Mouse (Mus musculus) midbrain, embryonic 11.5 days (tissue): ENCODE results near the gene Gpr162. TPM values are rescaled to one million over a fixed set of nuclear protein-coding genes. Genes with fewer than 3 reads are reported as not detected.

Experiments
- ATAC-seq: fragments of 200-750 bp; cut with Nextera tagmentation; 2 replicates; pipeline ENCODE4 v1.8.0; 2017; ENCODE audit warnings: moderate TSS enrichment, moderate library complexity; ENCODE audit not compliant: low FRiP score
- DNase-seq: peaks from one replicate; pipeline ENCODE4 v3.0.0; 2015; ENCODE audit warnings: low spot score; ENCODE audit errors: missing footprints
- H3K27ac ChIP-seq: fragments of 300-500 bp; sonication (generic); 2 replicates; pipeline ENCODE4 v1.5.1; 2014; ENCODE audit warnings: low read depth, low read length
- H3K27me3 ChIP-seq: fragments of 300-500 bp; sonication (generic); 2 replicates; pipeline ENCODE4 v1.6.1; 2014; ENCODE audit warnings: mild to moderate bottlenecking, low read length, moderate library complexity, mixed read lengths; ENCODE audit not compliant: control insufficient read depth, insufficient read depth
- H3K36me3 ChIP-seq: fragments of 300-500 bp; sonication (generic); 2 replicates; pipeline ENCODE4 v1.6.1; 2014; ENCODE audit warnings: mild to moderate bottlenecking, low read length, moderate library complexity, mixed read lengths; ENCODE audit not compliant: control insufficient read depth, insufficient read depth
- H3K4me1 ChIP-seq: fragments of 300-500 bp; sonication (generic); 2 replicates; pipeline ENCODE4 v1.6.1; 2014; ENCODE audit warnings: low read length; ENCODE audit not compliant: control insufficient read depth, insufficient read depth
- H3K4me2 ChIP-seq: fragments of 300-500 bp; sonication (generic); 2 replicates; pipeline ENCODE4 v1.6.1; 2014; ENCODE audit warnings: mild to moderate bottlenecking, moderate library complexity
- H3K4me3 ChIP-seq: fragments of 300-500 bp; sonication (generic); 2 replicates; pipeline ENCODE4 v1.5.1; 2014; ENCODE audit warnings: low read depth, low read length
- H3K9ac ChIP-seq: fragments of 300-500 bp; sonication (generic); 2 replicates; pipeline ENCODE4 v1.6.1; 2014; ENCODE audit warnings: low read length
- H3K9me3 ChIP-seq: fragments of 300-500 bp; sonication (generic); 2 replicates; pipeline ENCODE4 v1.6.1; 2016; ENCODE audit warnings: low read length; ENCODE audit not compliant: control insufficient read depth
- WGBS: fragments of 180-500 bp; shearing (Covaris S2); extraction: QIAGEN DNeasy Blood & Tissue Kit; methylation state at CpG from one replicate; pipeline ENCODE4 v1.1.7; 2014; 5-methylcytosine and 5-hydroxymethylcytosine counted together
- polyA plus RNA-seq: library from polyadenylated mRNA; unstranded; fragments of >200 nt; fragmentation: Nextera tagmentation; extraction: Ambion mirVana; gene quantifications from 2 replicates; pipeline ENCODE4 v1.2.1, GENCODE M21; 2014

Gene Gpr162
- polyA plus RNA-seq, 1 experiment from 2014 or later = 2.1 TPM

- no peaks in the 10 kb centered on the region for H3K9me3 ChIP-seq
- no peak overlapping the region for H3K4me2 ChIP-seq
- peaks cover 9% of the 10 kb centered on the region for H3K4me1 ChIP-seq
- WGBS = 95% methylated on average over 8 of the region's 8 CpGs
- H3K27me3 ChIP-seq = no peaks in the 10 kb centered on the region
- H3K4me3 ChIP-seq = no peak overlapping the region
- peak; percentile 77 for DNase-seq
- no peak for ATAC-seq
- H3K36me3 ChIP-seq = peaks cover 39% of the 10 kb centered on the region
- no peak overlapping the region for H3K27ac ChIP-seq
- H3K9ac ChIP-seq = no peak overlapping the region
These were observed 46.2 kb downstream of the Gpr162 start for GRCm38 (mm10) chr6:124817563-124817962.

DNA sequence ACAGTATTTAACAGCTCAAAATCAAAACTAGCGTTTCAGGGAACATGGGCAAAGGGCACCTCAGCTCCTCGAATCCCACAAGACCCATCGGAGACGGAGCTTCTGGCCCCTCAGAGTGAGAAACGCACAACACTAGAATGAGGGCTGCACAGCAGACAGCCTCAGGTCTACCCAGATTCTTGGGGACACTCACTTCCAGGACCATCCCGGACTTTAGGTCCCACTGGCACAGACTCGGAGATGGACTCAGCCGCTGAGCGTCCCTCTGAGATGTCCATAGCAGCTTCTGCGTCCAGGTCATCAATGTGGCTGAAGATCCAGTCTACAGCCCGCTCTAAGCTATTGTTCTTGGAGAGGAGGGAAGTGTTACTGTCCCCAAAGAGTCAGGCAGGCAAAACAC is 46.7 kb downstream of the Gpr162 start:
- Histone ChIP-seq H3K4me3 (no peak overlapping the region), H3K9me3 (no peaks in the 10 kb centered on the region), H3K4me2 (no peak overlapping the region), H3K9ac (no peak overlapping the region), H3K4me1 (peaks cover 13% of the 10 kb centered on the region), H3K27me3 (no peaks in the 10 kb centered on the region), H3K27ac (no peak overlapping the region), H3K36me3 (peaks cover 41% of the 10 kb centered on the region)
- ATAC-seq = no peak
- WGBS = 96% methylated on average over 11 of the region's 11 CpGs
- DNase-seq = peak; percentile 47

DNA sequence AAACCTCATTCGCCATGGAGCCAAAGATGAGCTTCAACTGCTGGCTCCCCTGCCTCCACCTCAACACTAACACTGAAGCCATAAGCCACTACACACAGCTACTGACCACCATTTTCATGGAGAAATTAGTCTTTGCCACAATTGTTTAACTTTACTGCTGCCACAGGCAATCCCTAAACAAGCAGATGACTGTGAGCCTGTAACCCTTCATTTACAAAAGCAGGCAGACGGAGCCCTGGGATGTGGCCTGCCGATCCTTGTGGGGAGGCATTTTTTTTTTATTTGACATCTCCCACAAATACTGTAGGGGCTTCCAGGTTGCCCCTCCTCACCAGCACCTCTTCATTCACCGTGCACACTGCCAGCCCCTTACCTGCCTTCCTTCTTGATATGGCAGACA is 47.2 kb downstream of the Gpr162 start:
- 93% methylated on average over 4 of the region's 4 CpGs for WGBS
- H3K9me3 ChIP-seq = no peaks in the 10 kb centered on the region
- H3K27ac ChIP-seq = no peak overlapping the region
- peaks cover 42% of the 10 kb centered on the region for H3K36me3 ChIP-seq
- DNase-seq = peak; percentile 51
- H3K4me1 ChIP-seq = peaks cover 13% of the 10 kb centered on the region
- no peak overlapping the region for H3K4me3 ChIP-seq
- H3K9ac ChIP-seq = no peak overlapping the region
- no peak overlapping the region for H3K4me2 ChIP-seq
- H3K27me3 ChIP-seq = no peaks in the 10 kb centered on the region
- no peak for ATAC-seq

DNA sequence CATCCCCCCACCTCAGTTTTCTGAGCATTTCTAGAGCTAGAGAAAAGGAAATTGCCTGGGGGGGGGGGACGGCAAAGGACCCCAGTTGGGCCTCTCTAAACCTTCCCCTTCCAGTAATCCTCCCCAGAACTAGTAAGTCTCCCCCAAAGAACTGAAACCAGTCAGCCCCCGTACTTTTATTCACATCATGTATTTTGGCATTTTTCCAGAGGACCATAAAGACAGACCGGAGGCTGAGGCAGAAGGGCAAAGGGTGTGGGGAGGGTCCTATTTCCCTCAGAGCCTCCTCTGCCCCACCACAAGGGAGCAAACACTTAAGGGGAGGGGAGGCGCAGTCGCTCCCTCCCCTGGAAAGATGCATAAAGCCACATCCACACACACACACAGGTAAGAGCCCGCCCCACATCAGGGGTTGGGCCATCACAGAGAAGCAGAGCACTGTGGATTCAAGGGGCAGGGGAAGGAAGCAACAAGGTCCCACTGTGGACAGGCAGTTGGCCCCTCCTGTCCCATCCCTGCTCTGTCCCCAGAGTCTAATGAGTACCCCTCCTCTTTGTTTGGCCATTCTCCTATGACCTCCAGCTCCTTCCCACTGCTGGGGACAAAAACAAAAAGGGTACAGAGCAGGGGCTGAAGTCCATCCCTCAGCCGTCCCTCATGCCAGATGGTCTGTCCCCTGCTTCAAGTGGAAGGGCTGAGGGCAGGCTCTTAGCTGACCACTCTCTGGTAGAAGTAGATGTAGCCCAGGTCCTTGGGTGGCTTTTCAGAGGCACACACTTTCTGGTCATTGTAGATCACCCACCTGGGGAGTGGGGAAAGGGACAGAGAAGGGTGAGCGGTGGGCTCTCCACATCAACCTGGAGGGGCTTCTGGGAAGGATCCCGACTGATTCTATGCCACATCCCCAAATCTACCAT is 48.7 kb downstream of the Gpr162 start:
- no peak overlapping the region for H3K27ac ChIP-seq
- peaks cover 16% of the 10 kb centered on the region for H3K4me1 ChIP-seq
- H3K4me2 ChIP-seq = no peak overlapping the region
- no peak overlapping the region for H3K4me3 ChIP-seq
- H3K36me3 ChIP-seq = peaks cover 34% of the 10 kb centered on the region
- H3K27me3 ChIP-seq = no peaks in the 10 kb centered on the region
- no peak overlapping the region for H3K9ac ChIP-seq
- H3K9me3 ChIP-seq = no peaks in the 10 kb centered on the region
- 73% methylated on average over 9 of the region's 9 CpGs for WGBS
- ATAC-seq (no peak), DNase-seq (peak; percentile 72)

DNA sequence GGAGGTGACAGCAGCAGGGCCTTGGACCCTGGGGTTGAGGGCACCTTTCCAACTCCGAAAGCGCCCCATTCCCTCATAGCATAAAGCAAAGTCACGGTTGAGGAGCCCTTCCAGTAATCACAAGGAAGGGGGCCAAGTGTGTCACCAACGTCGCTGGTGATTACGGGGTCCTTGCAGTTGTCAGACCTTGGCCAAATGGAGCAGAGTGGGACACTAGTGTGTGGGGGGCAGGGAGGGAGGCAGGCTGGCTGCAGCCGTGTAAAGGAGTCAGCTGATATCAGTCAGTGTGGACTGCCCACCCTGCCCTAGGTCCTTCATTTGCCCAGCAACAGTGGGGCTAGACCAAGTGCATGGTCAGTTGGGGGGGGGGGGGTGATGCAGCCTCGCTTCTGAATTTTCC is 49.3 kb downstream of the Gpr162 start:
- Histone ChIP-seq H3K4me2 (peak overlapping the region; percentile 84), H3K4me1 (peaks cover 22% of the 10 kb centered on the region), H3K9ac (no peak overlapping the region), H3K36me3 (peaks cover 27% of the 10 kb centered on the region), H3K27me3 (no peaks in the 10 kb centered on the region), H3K9me3 (no peaks in the 10 kb centered on the region), H3K27ac (no peak overlapping the region), H3K4me3 (peak overlapping the region; percentile 76; the same call in 1 of the 2 replicates)
- WGBS = 49% methylated on average over 8 of the region's 8 CpGs
- DNase-seq = no peak
- peak; percentile 45 for ATAC-seq

DNA sequence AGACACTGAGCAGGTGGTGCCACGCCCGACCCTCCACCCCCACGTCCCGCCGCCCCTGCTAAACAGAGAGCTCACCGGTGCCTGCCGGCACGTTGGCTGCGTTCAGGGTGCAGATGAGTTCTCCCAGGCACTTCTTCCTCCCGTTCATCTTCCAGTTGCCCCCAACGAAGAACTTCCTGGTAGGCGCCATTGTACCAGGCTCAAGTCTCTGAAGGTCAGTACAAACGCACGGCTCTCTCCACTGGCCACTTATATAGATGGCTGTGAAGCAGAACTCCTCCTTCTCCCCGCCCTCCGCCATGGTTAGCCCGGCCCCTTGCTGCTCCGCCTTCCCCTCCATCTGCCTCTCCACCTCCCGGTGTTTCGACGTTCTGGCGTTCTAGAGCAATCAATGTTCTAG is 49.9 kb downstream of the Gpr162 start, which contains the start of gene Tpi1:
TSS of gene Tpi1 (minus strand) at position 364 of the 400 bp plus-strand sequence.
- H3K9me3 ChIP-seq = no peaks in the 10 kb centered on the region
- under 1% methylated on average over 22 of the region's 22 CpGs for WGBS
- H3K4me2 ChIP-seq = peak within 1 kb of the TSS; percentile 84
- H3K27ac ChIP-seq = peak within 1 kb of the TSS; percentile 67
- H3K4me1 ChIP-seq = peaks cover 27% of the 10 kb centered on the region
- peak within 1 kb of the TSS; percentile 76 for H3K4me3 ChIP-seq
- H3K27me3 ChIP-seq = no peaks in the 10 kb centered on the region
- H3K9ac ChIP-seq = peak within 1 kb of the TSS; percentile 84
- DNase-seq (peak; percentile 97), ATAC-seq (peak; percentile 85)
- H3K36me3 ChIP-seq = peaks cover 23% of the 10 kb centered on the region

GRCm38 (mm10) chr6:124813496-124813895 is 50.3 kb downstream of the Gpr162 start:
- peaks cover 27% of the 10 kb centered on the region for H3K4me1 ChIP-seq
- peak overlapping the region; percentile 76 for H3K4me3 ChIP-seq
- peak overlapping the region; percentile 67 for H3K27ac ChIP-seq
- peak overlapping the region; percentile 84 for H3K9ac ChIP-seq
- no peaks in the 10 kb centered on the region for H3K27me3 ChIP-seq
- ATAC-seq = peak; percentile 64
- H3K9me3 ChIP-seq = no peaks in the 10 kb centered on the region
- peak; percentile 97 for DNase-seq
- peaks cover 23% of the 10 kb centered on the region for H3K36me3 ChIP-seq
- WGBS = 0% methylated on average over 18 of the region's 18 CpGs
- H3K4me2 ChIP-seq = peak overlapping the region; percentile 84

DNA sequence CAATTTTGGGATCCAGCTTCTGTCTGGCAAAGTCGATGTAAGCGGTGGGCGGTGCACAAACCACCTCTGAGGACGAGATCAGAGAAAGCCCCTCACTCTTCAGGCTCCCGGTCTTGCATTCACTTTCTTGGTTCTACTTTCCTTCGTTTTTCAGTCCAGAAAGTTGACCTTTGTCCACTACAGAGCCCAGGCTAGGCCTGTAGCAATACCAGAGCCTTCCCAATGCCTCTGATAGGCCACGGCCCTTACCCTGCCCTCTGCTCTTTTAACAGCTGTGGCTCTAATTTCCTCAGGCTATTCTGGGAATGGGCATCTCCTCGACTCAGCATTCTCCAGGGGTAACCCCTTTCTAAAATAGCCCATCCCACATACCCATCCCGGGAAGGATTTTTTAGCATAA is 50.9 kb downstream of the Gpr162 start:
- peak overlapping the region; percentile 76 for H3K4me3 ChIP-seq
- ATAC-seq = no peak

More for the DNA sequence above, 50.9 kb downstream of the Gpr162 start:
- H3K9ac ChIP-seq = peak overlapping the region; percentile 84
- H3K4me2 ChIP-seq = peak overlapping the region; percentile 84
- peak; percentile 86 for DNase-seq
- no peaks in the 10 kb centered on the region for H3K9me3 ChIP-seq
- no peaks in the 10 kb centered on the region for H3K27me3 ChIP-seq
- peak overlapping the region; percentile 1 for H3K27ac ChIP-seq
- 22% methylated on average over 9 of the region's 9 CpGs for WGBS
- H3K4me1 ChIP-seq = peaks cover 30% of the 10 kb centered on the region
- H3K36me3 ChIP-seq = peaks cover 23% of the 10 kb centered on the region
